Mouse (Mus musculus) kidney, adult 2 months (tissue): ENCODE data around the gene Rag1. TPM values are rescaled to one million over a fixed set of nuclear protein-coding genes. Genes with fewer than 3 reads are reported as not detected.
A peak's percentile ranks its signal among the peaks of the same experiment; 100 is the strongest.

Experiments
- DNase-seq: peaks from one replicate; pipeline ENCODE4 v3.0.0; 2021
- H3K27ac ChIP-seq: fragments of 200-500 bp; 2 replicates; pipeline ENCODE4 v1.5.1; 2012; ENCODE audit warnings: low read depth, low read length, control low read depth, inconsistent platforms; ENCODE audit not compliant: insufficient read depth
- H3K27me3 ChIP-seq: fragments of 200-500 bp; replicated peaks from 2 replicates; pipeline ENCODE4 v1.6.1; 2012; ENCODE audit warnings: mild to moderate bottlenecking, moderate library complexity, low read length, inconsistent platforms; ENCODE audit not compliant: control insufficient read depth, insufficient read depth
- H3K36me3 ChIP-seq: fragments of 200-500 bp; 2 replicates; pipeline ENCODE4 v1.6.1; 2012; ENCODE audit warnings: mild to moderate bottlenecking, moderate library complexity, low read length, inconsistent platforms; ENCODE audit not compliant: control insufficient read depth, insufficient read depth
- H3K4me1 ChIP-seq: fragments of 200-500 bp; 2 replicates; pipeline ENCODE4 v1.6.1; 2011; ENCODE audit warnings: low read length; ENCODE audit not compliant: control insufficient read depth, insufficient read depth
- H3K4me3 ChIP-seq: fragments of 200-500 bp; 2 replicates; pipeline ENCODE4 v1.5.1; 2011; ENCODE audit warnings: mild to moderate bottlenecking, low read depth, low read length, control low read depth; ENCODE audit not compliant: insufficient read depth
- CTCF ChIP-seq: fragments of 200-500 bp; conservative IDR thresholded peaks from 2 replicates; pipeline ENCODE4 v1.5.1; 2011; ENCODE audit warnings: low read depth, mild to moderate bottlenecking, control low read depth, low read length, moderate library complexity, mixed read lengths; ENCODE audit not compliant: insufficient read depth, insufficient read length
- POLR2A ChIP-seq: fragments of 200-500 bp; IDR thresholded peaks from one replicate; pipeline ENCODE4 v1.6.1; 2011; ENCODE audit warnings: low read depth, low read length, control low read depth
- WGBS: fragments of 180-500 bp; shearing (Covaris S2); methylation state at CpG from one replicate; pipeline ENCODE4 v1.1.7; 2018; 5-methylcytosine and 5-hydroxymethylcytosine counted together
- polyA plus RNA-seq: library from polyadenylated mRNA; depleted of rRNA; stranded (reverse); fragments of >200 nt; gene quantifications from 2 replicates; pipeline ENCODE4 v1.2.3, GENCODE M21; 2012; rRNA removed

Rag1 gene
- polyA plus RNA-seq, 1 experiment, result not detected

- Histone ChIP-seq H3K4me1 (no peaks in the 10 kb centered on the region), H3K36me3 (no peaks in the 10 kb centered on the region), H3K27ac (no peak overlapping the region), H3K27me3 (no peaks in the 10 kb centered on the region), H3K4me3 (no peak overlapping the region)
- TF ChIP-seq CTCF (no peak), POLR2A (no peak)
- DNase-seq, result peak; percentile 12
- WGBS, result 87% methylated on average over 8 of the region's 8 CpGs
Observed at GRCm38 (mm10) chr2:101591356-101591755, 57.9 kb downstream of the Rag1 start.

Other genes starting within 250 kb of the Rag1 start
- not detected in 2 replicates for gene Rag2, start 24.8 kb downstream of the Rag1 start, polyA plus RNA-seq
- gene B230118H07Rik, start within 50 bp of the Rag1 start, polyA plus RNA-seq, result 8.1 and 12.6 TPM in 2 replicates
- 10.6 and 10.8 TPM in 2 replicates for gene Traf6, start 28.9 kb upstream of the Rag1 start, polyA plus RNA-seq
- gene Prr5l, start 233.5 kb upstream of the Rag1 start, polyA plus RNA-seq, result 7.5 and 9.6 TPM in 2 replicates
- gene Commd9, start 236.7 kb upstream of the Rag1 start, polyA plus RNA-seq, result 115 and 130 TPM in 2 replicates